Mouse (Mus musculus): ENCODE data around the gene Tbrg4. TPM values are rescaled to one million over a fixed set of nuclear protein-coding genes. Genes with fewer than 3 reads are reported as not detected.

Gene Tbrg4
- polyA plus RNA-seq, 1 experiment from 2014 or later, result 38.3 TPM

DNA sequence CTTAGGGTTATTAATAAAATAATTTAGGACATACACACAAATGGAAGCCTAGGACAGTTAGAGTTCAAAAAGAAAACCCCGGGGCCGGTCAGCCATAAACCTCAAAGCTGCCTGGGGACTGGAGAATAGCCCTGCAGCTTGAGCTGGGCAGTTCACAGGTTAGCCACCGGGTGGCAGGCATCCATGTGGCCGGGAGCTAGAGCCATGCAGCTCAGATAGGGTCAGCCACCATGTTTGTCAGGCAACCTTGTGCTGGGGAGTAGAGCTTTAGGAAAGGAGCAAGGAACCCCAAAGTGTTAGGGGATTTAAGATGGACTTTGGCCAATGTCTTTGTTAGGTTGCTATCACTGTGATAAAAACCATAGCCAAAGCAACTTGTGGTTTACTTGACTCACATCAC lies 2.7 kb upstream of the Tbrg4 start:
- 18% methylated on average over 4 of the region's 4 CpGs for WGBS
- 0 out of 2 replicates have a peak, but pooled peaks have one; percentile 40 for ATAC-seq (ENCODE audit: low FRiP score)
- H3K4me1 ChIP-seq (ENCODE audit: control insufficient read depth, insufficient read depth, low read length), result peaks cover 12% of the 10 kb centered on the region
- no peaks in the 10 kb centered on the region for H3K27me3 ChIP-seq (ENCODE audit: control insufficient read depth, insufficient read depth, low read length)
- no peaks in the 10 kb centered on the region for H3K9me3 ChIP-seq (ENCODE audit: control insufficient read depth, low read length)
- no peak overlapping the region for H3K9ac ChIP-seq (ENCODE audit: low read length)
- H3K4me3 ChIP-seq (ENCODE audit: low read depth, low read length), result no peak overlapping the region
- peak; percentile 93 for DNase-seq (ENCODE audit: low spot score, missing footprints)
- H3K27ac ChIP-seq (ENCODE audit: low read depth, low read length), result no peak overlapping the region
- H3K4me2 ChIP-seq, result no peak overlapping the region
- peaks cover 2% of the 10 kb centered on the region for H3K36me3 ChIP-seq (ENCODE audit: control insufficient read depth, insufficient read depth, low read length)

DNA sequence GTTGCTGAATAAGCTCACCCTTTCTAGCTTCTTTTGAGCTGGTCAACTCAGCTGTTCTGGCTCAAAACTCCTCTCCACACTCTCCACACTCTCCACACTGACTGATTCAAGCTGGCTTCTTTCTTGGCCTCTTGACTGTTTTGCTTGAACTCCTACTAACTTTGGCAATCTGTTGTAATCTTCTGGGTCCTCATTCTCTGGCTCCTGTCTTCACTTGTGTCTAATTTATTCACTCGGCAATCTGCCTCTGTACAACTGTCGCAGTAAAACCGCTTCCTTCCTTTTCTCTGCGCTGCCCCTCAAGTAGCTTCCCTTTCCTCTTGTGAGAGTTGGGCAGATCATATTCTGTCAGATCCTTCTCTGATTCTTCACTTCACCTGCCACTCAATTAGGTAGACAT lies 1.9 kb upstream of the Tbrg4 start:
- H3K4me1 ChIP-seq (ENCODE audit: control insufficient read depth, insufficient read depth, low read length), result peaks cover 12% of the 10 kb centered on the region
- 91% methylated on average over 4 of the region's 4 CpGs for WGBS
- H3K9me3 ChIP-seq (ENCODE audit: control insufficient read depth, low read length), result no peaks in the 10 kb centered on the region
- H3K4me3 ChIP-seq (ENCODE audit: low read depth, low read length), result no peak overlapping the region
- no peak overlapping the region for H3K4me2 ChIP-seq
- DNase-seq (ENCODE audit: low spot score, missing footprints) (no peak), ATAC-seq (ENCODE audit: low FRiP score) (no peak)
- H3K27ac ChIP-seq (ENCODE audit: low read depth, low read length), result no peak overlapping the region
- H3K27me3 ChIP-seq (ENCODE audit: control insufficient read depth, insufficient read depth, low read length), result no peaks in the 10 kb centered on the region
- H3K36me3 ChIP-seq (ENCODE audit: control insufficient read depth, insufficient read depth, low read length), result peaks cover 8% of the 10 kb centered on the region
- no peak overlapping the region for H3K9ac ChIP-seq (ENCODE audit: low read length)

DNA sequence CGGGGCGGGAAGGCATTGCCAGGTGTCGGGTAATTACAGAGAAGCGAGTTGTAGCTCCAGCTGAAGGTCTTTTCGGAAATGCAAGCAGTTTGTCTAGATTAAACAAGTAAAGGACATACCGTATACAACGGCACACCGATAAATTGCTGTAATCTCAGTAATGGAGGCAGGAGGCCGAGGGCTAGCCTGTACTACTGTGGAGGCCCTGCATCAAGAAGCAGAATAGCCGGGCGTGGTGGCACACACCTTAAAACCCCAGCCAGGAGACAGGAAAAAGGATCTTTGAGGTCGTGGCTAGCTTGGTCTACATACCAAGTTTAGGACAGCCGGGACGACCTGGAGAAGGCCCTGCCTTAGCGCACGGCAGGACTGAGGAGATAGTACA lies 513 bp upstream of the Tbrg4 start:
- no peak for DNase-seq (ENCODE audit: low spot score, missing footprints)
- Histone ChIP-seq H3K4me3 (ENCODE audit: low read depth, low read length) (peak overlapping the region; percentile 77), H3K4me1 (ENCODE audit: control insufficient read depth, insufficient read depth, low read length) (peaks cover 12% of the 10 kb centered on the region), H3K9me3 (ENCODE audit: control insufficient read depth, low read length) (no peaks in the 10 kb centered on the region), H3K9ac (ENCODE audit: low read length) (peak overlapping the region; percentile 84), H3K27me3 (ENCODE audit: control insufficient read depth, insufficient read depth, low read length) (no peaks in the 10 kb centered on the region), H3K4me2 (peak overlapping the region; percentile 89), H3K36me3 (ENCODE audit: control insufficient read depth, insufficient read depth, low read length) (peaks cover 12% of the 10 kb centered on the region), H3K27ac (ENCODE audit: low read depth, low read length) (peak overlapping the region; percentile 61; the same call in 1 of the 2 replicates)
- ATAC-seq (ENCODE audit: low FRiP score), result no peak; the same call in none of the 2 replicates
- 10% methylated on average over 16 of the region's 16 CpGs for WGBS

DNA sequence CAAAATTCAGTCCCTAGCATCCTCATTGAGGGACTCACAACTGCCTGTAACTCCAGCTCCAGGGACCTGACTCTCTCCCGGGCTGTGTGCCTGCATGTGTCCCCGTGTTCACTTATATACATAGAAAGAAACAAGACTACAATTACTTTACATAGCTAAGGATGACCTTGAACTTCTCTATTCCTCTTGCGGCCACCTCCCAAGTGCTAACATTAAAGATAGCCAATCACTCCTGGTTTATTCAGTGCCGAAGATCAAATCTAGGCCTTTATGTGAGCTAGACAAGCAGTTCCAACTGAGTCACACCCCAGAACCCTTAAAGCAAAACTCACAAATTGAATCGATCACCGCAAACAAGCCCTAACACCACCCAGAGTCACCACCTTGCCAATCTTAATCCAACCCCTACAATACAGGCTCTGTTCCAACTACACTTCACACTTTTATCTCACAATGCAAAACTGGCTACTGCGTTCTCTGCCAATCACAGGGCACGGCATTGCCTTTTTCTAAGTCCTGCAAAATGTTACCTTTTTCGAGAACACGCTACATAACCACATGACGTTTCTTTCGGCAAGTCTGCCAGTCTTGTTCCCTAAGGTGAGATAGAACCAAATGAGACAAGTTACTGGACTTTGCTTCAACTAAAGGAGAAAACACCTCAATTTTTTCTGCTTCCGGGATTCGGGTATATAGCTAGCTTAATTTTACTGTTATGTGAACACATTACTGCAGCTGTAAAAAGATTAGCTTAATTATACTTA lies 1.1 kb downstream of the Tbrg4 start:
- Histone ChIP-seq H3K27ac (ENCODE audit: low read depth, low read length) (no peak overlapping the region), H3K4me2 (peak overlapping the region; percentile 63), H3K9ac (ENCODE audit: low read length) (peak overlapping the region; percentile 84), H3K4me3 (ENCODE audit: low read depth, low read length) (peak overlapping the region; percentile 77), H3K9me3 (ENCODE audit: control insufficient read depth, low read length) (no peaks in the 10 kb centered on the region), H3K27me3 (ENCODE audit: control insufficient read depth, insufficient read depth, low read length) (no peaks in the 10 kb centered on the region), H3K36me3 (ENCODE audit: control insufficient read depth, insufficient read depth, low read length) (peaks cover 23% of the 10 kb centered on the region), H3K4me1 (ENCODE audit: control insufficient read depth, insufficient read depth, low read length) (peaks cover 12% of the 10 kb centered on the region)
- DNase-seq (ENCODE audit: low spot score, missing footprints), result no peak
- ATAC-seq (ENCODE audit: low FRiP score), result no peak
- 76% methylated on average over 14 of the region's 14 CpGs for WGBS

DNA sequence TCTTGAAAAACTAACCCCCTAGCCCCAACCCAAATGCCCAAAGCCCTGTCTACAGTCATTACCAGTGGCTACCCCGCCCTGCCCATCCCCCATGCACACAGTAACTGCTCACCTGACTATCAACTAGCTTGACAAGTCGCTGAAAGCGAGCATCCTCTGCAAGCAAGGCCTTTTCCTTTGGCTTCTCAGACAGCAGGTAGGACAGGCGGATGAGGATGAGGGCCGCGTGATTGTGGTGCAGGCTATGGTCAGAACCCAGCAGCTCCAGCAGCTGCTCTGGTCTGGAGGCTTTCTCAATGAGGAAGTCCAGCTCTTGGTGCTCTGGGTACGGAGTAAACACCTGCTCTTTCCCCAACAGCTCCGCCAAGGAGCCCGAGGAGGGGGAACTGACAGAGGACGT lies 2.2 kb downstream of the Tbrg4 start:
- Histone ChIP-seq H3K4me1 (ENCODE audit: control insufficient read depth, insufficient read depth, low read length) (peaks cover 12% of the 10 kb centered on the region), H3K36me3 (ENCODE audit: control insufficient read depth, insufficient read depth, low read length) (peaks cover 33% of the 10 kb centered on the region), H3K27me3 (ENCODE audit: control insufficient read depth, insufficient read depth, low read length) (no peaks in the 10 kb centered on the region), H3K4me3 (ENCODE audit: low read depth, low read length) (no peak overlapping the region), H3K9me3 (ENCODE audit: control insufficient read depth, low read length) (no peaks in the 10 kb centered on the region), H3K9ac (ENCODE audit: low read length) (no peak overlapping the region), H3K4me2 (no peak overlapping the region), H3K27ac (ENCODE audit: low read depth, low read length) (no peak overlapping the region)
- ATAC-seq (ENCODE audit: low FRiP score) (no peak), DNase-seq (ENCODE audit: low spot score, missing footprints) (no peak)
- 93% methylated on average over 10 of the region's 10 CpGs for WGBS

DNA sequence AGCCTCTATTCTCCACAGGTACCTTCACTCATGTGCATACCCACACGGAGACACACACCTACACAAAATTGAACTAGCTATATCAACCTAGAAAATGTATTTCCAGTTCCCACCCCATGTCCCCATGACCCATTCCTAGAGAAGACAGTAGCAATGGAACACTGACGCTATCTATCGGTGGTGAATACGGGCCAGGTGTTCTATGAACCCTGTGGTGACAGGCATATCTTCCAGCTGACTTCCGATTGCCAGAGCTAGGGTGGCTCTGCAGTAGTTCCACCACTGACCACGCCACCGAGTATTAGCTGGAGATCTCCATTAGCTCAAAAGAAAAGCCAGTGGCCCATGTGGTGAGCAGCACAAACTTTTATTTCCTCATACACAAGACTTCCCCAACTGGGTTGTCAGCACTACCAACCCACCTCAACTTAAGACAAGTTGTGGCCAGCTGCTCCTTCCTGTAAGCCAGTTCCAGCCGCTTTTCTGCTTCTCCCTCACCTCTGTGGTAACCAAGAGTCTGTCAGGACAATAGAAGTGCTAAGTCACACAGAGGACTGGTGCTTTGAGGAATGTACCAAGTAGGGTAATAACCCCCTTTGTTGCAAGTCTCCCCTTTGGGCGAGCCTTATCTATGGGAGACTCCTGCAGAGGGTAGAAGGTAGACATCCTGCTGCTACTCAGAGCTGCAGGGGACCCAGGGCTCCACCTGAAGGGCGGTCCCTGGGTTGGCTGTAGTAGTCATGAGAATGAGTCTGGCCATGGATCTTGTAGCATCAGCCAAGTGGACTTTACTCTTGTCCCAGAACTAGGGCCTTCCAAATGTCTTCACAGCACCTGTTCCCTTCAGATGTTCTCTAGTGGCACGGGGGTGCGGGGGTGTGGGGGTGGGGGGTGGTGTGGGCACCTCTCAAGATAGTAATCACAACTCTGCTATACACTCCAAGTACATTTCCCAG lies 10.3 kb downstream of the Tbrg4 start:
- Histone ChIP-seq H3K27ac (ENCODE audit: low read depth, low read length) (no peak overlapping the region), H3K36me3 (ENCODE audit: control insufficient read depth, insufficient read depth, low read length) (peaks cover 46% of the 10 kb centered on the region), H3K27me3 (ENCODE audit: control insufficient read depth, insufficient read depth, low read length) (no peaks in the 10 kb centered on the region), H3K4me2 (no peak overlapping the region), H3K9ac (ENCODE audit: low read length) (no peak overlapping the region), H3K4me1 (ENCODE audit: control insufficient read depth, insufficient read depth, low read length) (no peaks in the 10 kb centered on the region), H3K9me3 (ENCODE audit: control insufficient read depth, low read length) (no peaks in the 10 kb centered on the region), H3K4me3 (ENCODE audit: low read depth, low read length) (no peak overlapping the region)
- DNase-seq (ENCODE audit: low spot score, missing footprints), result no peak
- ATAC-seq (ENCODE audit: low FRiP score), result no peak
- 93% methylated on average over 12 of the region's 12 CpGs for WGBS

DNA sequence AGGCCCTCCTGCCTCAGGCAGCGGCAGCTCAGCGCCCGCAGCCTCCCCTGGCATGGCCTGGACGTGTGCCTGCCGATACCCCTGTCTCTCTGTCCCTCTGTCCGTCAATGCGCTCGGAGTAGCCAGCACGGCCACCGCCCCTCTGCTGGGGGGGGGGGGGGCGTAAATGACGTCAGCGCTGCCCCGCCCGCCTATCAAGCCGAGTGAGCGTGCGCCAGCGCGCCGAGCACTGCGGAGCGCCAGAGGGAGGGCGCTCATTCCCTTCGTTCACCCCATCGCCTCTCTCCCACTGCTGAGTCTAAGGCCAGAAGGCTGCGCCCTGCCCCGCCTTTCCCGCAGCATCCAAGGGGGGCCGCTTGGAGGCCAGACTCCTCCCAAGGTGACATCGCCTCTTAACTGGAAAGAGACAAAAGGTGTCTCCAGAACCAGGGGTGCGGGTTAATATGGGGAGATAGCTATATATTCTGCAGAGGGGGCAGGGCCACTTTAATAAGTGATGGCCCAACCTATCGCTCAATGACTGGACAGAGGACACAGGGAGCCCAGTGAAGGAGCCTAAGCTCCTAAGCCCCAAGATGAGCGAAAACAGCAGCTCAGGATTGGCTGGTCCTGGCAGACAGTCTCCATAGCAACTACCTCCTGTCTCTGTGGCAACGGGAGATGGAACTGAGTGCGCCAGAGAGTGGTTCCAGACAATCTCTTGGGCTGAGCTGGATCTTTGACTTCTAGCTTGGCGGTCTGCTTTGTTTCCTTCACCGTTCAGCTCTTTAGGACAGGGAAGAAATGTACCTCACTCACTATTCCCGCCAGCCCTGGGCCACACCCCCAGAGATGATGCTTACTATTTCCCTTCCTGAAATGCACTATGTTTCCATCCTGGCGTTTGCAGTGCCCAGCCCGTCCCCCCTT lies 20.1 kb downstream of the Tbrg4 start, which contains the start of gene Nacad:
Gene Nacad (minus strand): TSS at position 563 of the 909 bp plus-strand sequence.
- H3K27me3 ChIP-seq (ENCODE audit: control insufficient read depth, insufficient read depth, low read length), result no peaks in the 10 kb centered on the region
- no peaks in the 10 kb centered on the region; the same call in 1 of the 2 replicates for H3K36me3 ChIP-seq (ENCODE audit: control insufficient read depth, insufficient read depth, low read length)
- peaks cover 18% of the 10 kb centered on the region for H3K4me1 ChIP-seq (ENCODE audit: control insufficient read depth, insufficient read depth, low read length)
- DNase-seq (ENCODE audit: low spot score, missing footprints) (peak; percentile 97), ATAC-seq (ENCODE audit: low FRiP score) (peak; percentile 94)
- H3K27ac ChIP-seq (ENCODE audit: low read depth, low read length), result peak within 1 kb of the TSS; percentile 92
- H3K9ac ChIP-seq (ENCODE audit: low read length), result peak within 1 kb of the TSS; percentile 51
- WGBS, result 6% methylated on average over 31 of the region's 41 CpGs
- no peaks in the 10 kb centered on the region for H3K9me3 ChIP-seq (ENCODE audit: control insufficient read depth, low read length)
- H3K4me3 ChIP-seq (ENCODE audit: low read depth, low read length), result peak within 1 kb of the TSS; percentile 46
- H3K4me2 ChIP-seq, result peak within 1 kb of the TSS; percentile 69

DNA sequence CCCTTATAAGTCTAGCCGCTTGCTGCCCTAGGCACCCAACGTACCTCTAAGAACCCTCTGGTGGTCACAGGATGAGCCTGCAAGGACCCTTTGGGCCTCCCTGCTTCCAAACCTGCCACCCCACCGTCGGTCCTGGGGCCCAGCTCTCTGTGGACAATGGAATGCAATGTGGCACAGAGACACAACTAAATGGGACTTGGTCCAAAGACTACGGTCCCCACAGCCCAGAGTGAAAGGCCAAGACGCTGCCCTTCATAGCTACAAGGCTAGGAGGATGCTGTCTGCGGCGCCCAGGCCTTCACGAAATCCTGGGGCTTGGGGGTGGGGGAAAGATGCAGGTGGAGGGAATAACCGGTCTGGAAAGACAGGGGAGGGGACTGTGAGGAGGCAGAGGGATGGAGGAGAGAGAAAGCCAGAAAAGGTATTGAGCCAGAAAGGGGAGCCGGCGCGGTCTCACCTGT lies 20.8 kb downstream of the Tbrg4 start:
- H3K9me3 ChIP-seq (ENCODE audit: control insufficient read depth, low read length), result no peaks in the 10 kb centered on the region
- 13% methylated on average over 13 of the region's 13 CpGs for WGBS
- DNase-seq (ENCODE audit: low spot score, missing footprints), result peak; percentile 93
- peaks cover 21% of the 10 kb centered on the region for H3K4me1 ChIP-seq (ENCODE audit: control insufficient read depth, insufficient read depth, low read length)
- ATAC-seq (ENCODE audit: low FRiP score), result no peak
- H3K9ac ChIP-seq (ENCODE audit: low read length), result peak overlapping the region; percentile 51
- no peaks in the 10 kb centered on the region for H3K27me3 ChIP-seq (ENCODE audit: control insufficient read depth, insufficient read depth, low read length)
- no peaks in the 10 kb centered on the region for H3K36me3 ChIP-seq (ENCODE audit: control insufficient read depth, insufficient read depth, low read length)
- H3K4me3 ChIP-seq (ENCODE audit: low read depth, low read length), result peak overlapping the region; percentile 46
- peak overlapping the region; percentile 69 for H3K4me2 ChIP-seq
- peak overlapping the region; percentile 92 for H3K27ac ChIP-seq (ENCODE audit: low read depth, low read length)

Data from midbrain, embryonic 11.5 days (tissue).